ENCODE assay signal across 20 mouse cellular contexts in the genomic region with DNA sequence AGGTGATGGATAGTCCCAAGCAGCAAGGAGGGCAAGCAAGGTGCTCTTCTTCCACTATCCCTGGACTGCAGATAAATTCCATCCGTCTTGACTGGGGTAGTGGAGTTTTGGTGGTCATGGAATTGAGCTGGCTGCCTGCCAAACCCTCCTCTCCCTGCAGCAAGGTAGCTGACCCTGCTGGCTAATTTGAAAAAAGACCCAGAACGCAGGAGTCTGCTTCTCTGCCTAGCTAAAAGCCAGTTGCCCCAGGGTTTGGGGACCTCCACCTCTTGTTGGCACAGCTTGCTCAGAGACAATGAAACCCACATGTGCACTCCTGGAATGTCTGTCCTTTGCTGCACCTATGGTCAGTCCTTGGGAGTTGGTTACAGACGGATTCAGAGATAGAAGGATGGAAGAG.
"Had no signal": no experiment of that assay in that cellular context is flagged by ENCODE, and none has a peak within 500 bp of the region (broad histone marks: within the 10 kb centered on the region; RNA-seq: fewer than 3 reads in every experiment).

No protein-coding gene starts in this region.

- H3K4me2 ChIP-seq: kidney, embryonic 15.5 days; limb, embryonic 15.5 days; liver, embryonic 11.5 days; lung, embryonic 15.5 days; midbrain, embryonic 12.5 days; neural tube, embryonic 13.5 days; stomach, embryonic 15.5 days had no signal

- H3K27ac ChIP-seq: kidney, embryonic 15.5 days; layer of hippocampus, adult 2 months; limb, embryonic 15.5 days; liver, embryonic 14.5 days; lung, embryonic 15.5 days; midbrain, embryonic 12.5 days; neural tube, embryonic 13.5 days; stomach, embryonic 15.5 days had no signal

- H3K4me3 ChIP-seq: kidney, embryonic 15.5 days; layer of hippocampus, adult 2 months; limb, embryonic 15.5 days; lung, embryonic 15.5 days; midbrain, embryonic 12.5 days; neural tube, embryonic 13.5 days; stomach, embryonic 15.5 days had no signal

- DNase-seq: kidney, adult 8-10 months; kidney, postnatal 14 days; layer of hippocampus, adult 9-11 months; liver, postnatal 0 days; lung, postnatal 10 days; lung, postnatal 4 days; retina, postnatal 1 day; right cerebral cortex, postnatal 25 days; spleen, adult 18-20 months; thymus, postnatal 25 days had no signal

- H3K4me1 ChIP-seq: kidney, embryonic 15.5 days; limb, embryonic 15.5 days; lung, embryonic 15.5 days; midbrain, embryonic 12.5 days; stomach, embryonic 15.5 days had no signal

- H3K27me3 ChIP-seq: kidney, embryonic 15.5 days; limb, embryonic 15.5 days; lung, embryonic 15.5 days; midbrain, embryonic 12.5 days; neural tube, embryonic 13.5 days; stomach, embryonic 15.5 days had no signal

- H3K36me3 ChIP-seq: kidney, embryonic 15.5 days; limb, embryonic 15.5 days; lung, embryonic 15.5 days; midbrain, embryonic 12.5 days; neural tube, embryonic 13.5 days; stomach, embryonic 15.5 days had no signal

- H3K9ac ChIP-seq: kidney, embryonic 15.5 days; limb, embryonic 15.5 days; liver, embryonic 14.5 days; liver, postnatal 0 days; lung, embryonic 15.5 days; midbrain, embryonic 12.5 days; neural tube, embryonic 13.5 days; stomach, embryonic 15.5 days had no signal

- ATAC-seq: intestine, embryonic 16.5 days; liver, postnatal 0 days had no signal

- H3K9me3 ChIP-seq: kidney, embryonic 15.5 days; limb, embryonic 15.5 days; lung, embryonic 15.5 days; stomach, embryonic 15.5 days had no signal
